Mouse (Mus musculus) activated CD4-positive, CD25-positive, alpha-beta regulatory T cell (primary cell): ENCODE measurements around the gene Akr1b7. TPM values are rescaled to one million over a fixed set of nuclear protein-coding genes. Genes with fewer than 3 reads are reported as not detected.

Source experiments
- polyA plus RNA-seq, 2 experiments: library from polyadenylated mRNA; unstranded; fragments of 100-300 nt; shearing (Covaris generic); gene quantifications; one replicate each; pipeline ENCODE4 v1.2.1; 2017

Gene Akr1b7
- polyA plus RNA-seq, result under 1 TPM; 0.25 to 0.29 TPM

DNA sequence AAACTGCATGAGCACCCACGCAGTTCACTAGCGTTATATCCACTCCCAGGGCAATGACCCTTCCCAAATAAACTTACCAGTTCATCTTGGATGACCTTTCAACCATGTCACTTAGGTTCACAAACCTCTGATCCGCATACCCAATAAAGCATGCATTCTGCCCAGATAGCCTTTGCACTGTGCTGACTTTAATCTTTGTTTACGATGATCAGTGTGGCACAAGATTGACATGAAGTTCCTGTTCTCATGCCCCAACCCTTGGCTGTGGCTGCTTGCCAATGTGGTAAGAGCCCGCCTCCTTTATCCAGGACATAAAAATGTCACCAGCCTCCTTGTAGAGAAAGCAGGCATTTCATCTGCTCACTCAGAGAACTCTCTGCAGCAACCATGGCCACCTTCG is at the start of gene Akr1b7:
Gene Akr1b7, plus strand, starts transcription at position 312 of the 400 bp plus-strand sequence.

GRCm38 (mm10) chr6:34384110-34384661 is 27.9 kb upstream of the Akr1b7 start, which contains the start of gene Akr1b10:
Akr1b10 (plus strand) TSS chr6:34384218.

Other genes with a start within 250 kb of the Akr1b7 start
- gene Slc35b4, start 235.2 kb upstream of the Akr1b7 start, polyA plus RNA-seq, result 10 to 100 TPM; 32.9 to 48.7 TPM
- gene Akr1b3, start 94.9 kb upstream of the Akr1b7 start, polyA plus RNA-seq, result 100 to 1,000 TPM; 274 to 324 TPM
- gene Akr1b8, start 58.2 kb upstream of the Akr1b7 start, polyA plus RNA-seq, result not detected
- gene Akr1b10, start 28.1 kb upstream of the Akr1b7 start, polyA plus RNA-seq, result 10 to 100 TPM; 47.8 to 51.8 TPM
- 10 to 100 TPM; 22.2 to 30.3 TPM for gene Bpgm, start 63.9 kb downstream of the Akr1b7 start, polyA plus RNA-seq
- gene Cald1, start 186.2 kb downstream of the Akr1b7 start, polyA plus RNA-seq, result under 1 TPM in 1 of 2 experiments, not detected in 1; 0.47 TPM